Mouse (Mus musculus) heart, adult 2 months (tissue): ENCODE data around the gene Qprt. TPM values are rescaled to one million over a fixed set of nuclear protein-coding genes. Genes with fewer than 3 reads are reported as not detected.
A peak's percentile ranks its signal among the peaks of the same experiment; 100 is the strongest.
"Not testable (repeated sequence)": the region's sequence is repeated elsewhere in the genome, so short reads cannot be mapped to it uniquely, and the experiment has no call there.

ENCODE experiments used
- DNase-seq, 2 experiments: peaks; one replicate each; pipeline ENCODE4 v3.0.0; 2021
- H3K27ac ChIP-seq: fragments of 200-600 bp; 2 replicates; pipeline ENCODE4 v1.8.1; 2022
- H3K27me3 ChIP-seq: fragments of 200-500 bp; 2 replicates; pipeline ENCODE4 v1.6.1; 2012; ENCODE audit warnings: mild to moderate bottlenecking, low read length, inconsistent platforms, mixed read lengths; ENCODE audit not compliant: control insufficient read depth, insufficient read depth
- H3K36me3 ChIP-seq: fragments of 200-500 bp; 2 replicates; pipeline ENCODE4 v1.6.1; 2012; ENCODE audit warnings: low read length, inconsistent platforms; ENCODE audit not compliant: control insufficient read depth, insufficient read depth
- H3K4me1 ChIP-seq: fragments of 200-500 bp; 2 replicates; pipeline ENCODE4 v1.6.1; 2011; ENCODE audit warnings: low read length; ENCODE audit not compliant: control insufficient read depth, insufficient read depth
- H3K4me3 ChIP-seq: fragments of 200-600 bp; 2 replicates; pipeline ENCODE4 v1.8.1; 2022
- H3K79me2 ChIP-seq: fragments of 200-500 bp; replicated peaks from 2 replicates; pipeline ENCODE4 v1.6.1; 2012; ENCODE audit warnings: mild to moderate bottlenecking, inconsistent platforms, low read length, moderate library complexity, mixed read lengths; ENCODE audit not compliant: control insufficient read depth, insufficient read depth
- H3K9ac ChIP-seq: fragments of 200-500 bp; 2 replicates; pipeline ENCODE4 v1.6.1; 2012; ENCODE audit warnings: low read depth, mild to moderate bottlenecking, control low read depth, inconsistent platforms, low read length, mixed read lengths
- CTCF ChIP-seq: fragments of 200-600 bp; IDR thresholded peaks from 2 replicates; pipeline ENCODE4 v1.8.1; 2022; ENCODE audit warnings: antibody characterized with exemption, mild to moderate bottlenecking, moderate library complexity
- EP300 ChIP-seq: fragments of 200-500 bp; IDR thresholded peaks from 2 replicates; pipeline ENCODE4 v1.6.1; 2011; ENCODE audit warnings: low read depth, low read length, control low read depth; ENCODE audit not compliant: insufficient read depth
- POLR2A ChIP-seq: fragments of 200-500 bp; IDR thresholded peaks from 2 replicates; pipeline ENCODE4 v1.6.1; 2011; ENCODE audit warnings: mild to moderate bottlenecking, low read depth, low read length, control low read depth; ENCODE audit not compliant: insufficient read depth
- WGBS: fragments of 180-500 bp; shearing (Covaris S2); methylation state at CpG from one replicate; pipeline ENCODE4 v1.1.7; 2018; 5-methylcytosine and 5-hydroxymethylcytosine counted together
- intact Hi-C: fragments of 180-260 bp; cut with DNase I; formaldehyde crosslinking; loops from one replicate; pipeline ENCODE4 v1.15.1; 2025
- polyA plus RNA-seq: library from polyadenylated mRNA; depleted of rRNA; stranded (reverse); fragments of >200 nt; gene quantifications from 2 replicates; pipeline ENCODE4 v1.2.3, GENCODE M21; 2012
- total RNA-seq, 2 experiments: library from RNA; stranded (reverse); gene quantifications; 2 replicates each; pipeline ENCODE4 v1.2.3; 2021

Qprt gene
- total and polyA plus RNA-seq, 3 experiments: 0.25 TPM; not detected in 2

DNA sequence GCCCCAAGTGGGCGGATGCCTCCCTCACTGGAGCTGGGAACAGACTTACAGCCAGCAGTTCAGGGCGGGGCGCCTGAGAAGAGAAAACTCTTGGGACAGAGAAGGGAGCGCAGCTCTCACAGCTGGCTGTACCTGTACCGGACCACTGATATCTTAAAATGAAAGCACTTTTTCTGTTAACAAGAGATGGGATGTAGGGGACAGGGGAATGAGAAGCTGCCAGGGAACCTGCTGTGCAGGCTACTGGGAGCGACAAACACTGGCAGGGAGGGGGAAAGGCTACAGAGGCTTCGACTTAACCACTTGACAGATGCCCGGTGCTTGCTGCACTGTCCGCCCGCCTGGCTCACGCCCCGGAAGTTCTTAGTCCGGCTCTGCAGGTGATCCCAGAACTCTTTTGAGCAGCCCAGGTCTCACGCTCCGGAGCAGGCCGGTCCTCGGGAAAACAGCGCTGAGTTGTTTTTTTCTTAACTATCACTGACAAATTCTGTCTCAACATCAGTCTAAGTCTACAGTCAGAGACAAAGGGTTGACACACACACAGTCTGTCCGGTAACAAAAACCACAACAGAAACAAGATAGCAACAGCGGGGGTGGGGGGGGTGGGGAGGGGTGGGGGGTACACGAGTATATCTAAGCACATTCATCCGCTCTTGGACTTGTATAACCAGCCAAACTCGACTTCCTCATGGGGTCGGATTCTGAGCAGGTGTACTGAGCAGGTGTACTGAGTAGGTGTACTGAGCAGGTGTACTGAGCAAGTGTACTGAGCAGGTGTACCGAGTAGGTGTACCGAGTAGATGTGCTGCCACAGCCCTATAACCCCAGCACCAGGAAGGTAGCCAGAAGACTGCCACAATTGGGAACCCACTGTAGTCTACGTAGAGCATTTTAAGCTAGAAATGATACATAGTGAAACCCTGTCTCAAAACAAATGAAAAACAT is 32.9 kb downstream of the Qprt start:
- Histone ChIP-seq H3K79me2 (no peaks in the 10 kb centered on the region), H3K4me1 (no peaks in the 10 kb centered on the region), H3K27me3 (no peaks in the 10 kb centered on the region), H3K27ac (no peak overlapping the region), H3K36me3 (no peaks in the 10 kb centered on the region), H3K9ac (no peak overlapping the region), H3K4me3 (no peak overlapping the region)
- intact Hi-C loops: no loop called here
- peak; percentile 39 to 48 for DNase-seq
- WGBS: 24% methylated on average over 27 of the region's 27 CpGs
- no peak for TF ChIP-seq EP300
- no peak for TF ChIP-seq POLR2A
- no peak for TF ChIP-seq CTCF

DNA sequence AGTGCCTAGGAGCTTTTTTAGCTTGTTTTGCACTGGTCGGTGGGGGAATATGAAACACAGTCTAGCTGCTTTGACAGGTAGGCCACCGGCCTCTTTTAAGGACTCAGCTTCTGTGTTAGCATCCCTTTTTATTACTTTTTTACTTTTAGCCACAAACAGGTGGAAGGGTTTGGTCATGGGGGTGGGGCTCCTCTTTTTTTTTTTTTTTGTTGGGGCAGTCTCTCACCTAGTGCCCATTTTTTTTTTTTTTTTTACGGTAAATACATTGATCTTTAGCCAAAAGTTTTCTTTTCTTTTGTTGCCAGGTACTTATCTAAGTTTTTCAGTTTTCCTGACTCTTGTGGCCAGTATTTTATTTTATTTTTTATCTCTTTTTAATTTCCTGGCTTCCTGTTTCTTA is 33.9 kb downstream of the Qprt start:
- 77% methylated on average over 3 of the region's 3 CpGs for WGBS
- no peak for TF ChIP-seq EP300
- DNase-seq: no peak
- no peaks in the 10 kb centered on the region for H3K27me3 ChIP-seq
- no peak overlapping the region for H3K9ac ChIP-seq
- H3K79me2 ChIP-seq: no peaks in the 10 kb centered on the region
- H3K27ac ChIP-seq: no peak overlapping the region
- intact Hi-C loops: no loop called here
- no peaks in the 10 kb centered on the region for H3K36me3 ChIP-seq
- H3K4me1 ChIP-seq: no peaks in the 10 kb centered on the region
- no peak overlapping the region for H3K4me3 ChIP-seq

DNA sequence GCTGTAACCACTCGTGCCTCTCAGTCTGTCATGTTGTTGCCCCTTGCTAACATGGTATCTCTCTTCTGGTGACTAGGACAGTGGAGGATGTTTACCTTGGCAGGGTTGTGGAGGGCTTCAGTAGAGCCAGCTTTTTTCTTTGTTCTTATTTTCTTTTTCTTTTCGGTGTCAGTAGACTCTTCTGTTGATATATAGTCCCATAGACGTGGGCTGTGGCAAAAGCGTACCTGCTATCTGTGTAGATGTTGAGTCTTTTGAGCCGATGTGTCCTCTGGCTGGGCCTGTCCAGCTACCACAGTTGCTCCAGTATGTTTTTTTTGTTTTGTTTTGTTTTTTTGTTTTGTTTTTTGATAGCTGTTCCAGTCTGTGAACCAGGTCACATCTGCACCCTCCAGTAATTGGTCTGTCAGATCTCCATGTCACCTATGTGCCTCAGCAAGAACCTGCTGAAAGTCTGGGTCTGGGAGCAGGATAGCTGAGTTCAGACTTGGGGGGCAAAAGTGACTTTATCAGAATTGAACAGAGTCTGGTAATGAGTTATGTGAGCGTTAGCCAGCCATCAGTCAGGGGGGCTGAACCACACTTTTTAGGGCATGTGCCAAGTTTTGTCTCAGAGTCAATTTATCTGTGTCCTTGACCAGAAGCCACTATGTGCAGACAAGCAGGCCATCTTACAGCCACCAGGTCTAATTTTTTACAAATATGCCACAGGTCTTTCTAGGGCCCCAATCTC is 34.6 kb downstream of the Qprt start, which contains the start of gene Zg16:
TSS of gene Zg16 (minus strand) at position 51 of the 733 bp plus-strand sequence.
- H3K4me3 ChIP-seq, DNase-seq, H3K27me3 ChIP-seq, H3K79me2 ChIP-seq, H3K27ac ChIP-seq, H3K9ac ChIP-seq, H3K36me3 ChIP-seq, H3K4me1 ChIP-seq, intact Hi-C loops: not testable (repeated sequence)
- WGBS: 60% methylated on average over 6 of the region's 6 CpGs

DNA sequence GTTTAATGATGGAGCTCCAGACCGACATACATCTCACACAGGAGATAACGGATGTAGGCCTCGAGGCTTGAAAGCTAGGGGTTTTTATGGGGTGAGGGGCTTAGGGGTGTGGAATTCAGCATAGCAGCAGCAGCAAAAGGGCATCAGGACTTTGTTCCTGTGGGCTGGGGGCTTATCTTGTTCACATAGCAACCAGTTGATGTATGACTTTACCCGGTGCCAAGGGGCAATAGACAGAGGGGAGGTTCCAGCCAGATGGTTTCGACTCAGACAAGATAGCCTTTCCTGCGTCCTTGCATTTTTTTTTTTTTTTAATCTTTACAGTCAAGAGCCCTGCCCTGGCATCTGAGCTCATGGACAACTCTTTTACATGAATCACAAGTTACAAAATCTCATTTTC is 36.3 kb downstream of the Qprt start:
- H3K27ac ChIP-seq, H3K79me2 ChIP-seq, H3K27me3 ChIP-seq, H3K36me3 ChIP-seq, H3K4me1 ChIP-seq, DNase-seq, H3K9ac ChIP-seq, intact Hi-C loops, H3K4me3 ChIP-seq: not testable (repeated sequence)
- 41% methylated on average over 6 of the region's 6 CpGs for WGBS

DNA sequence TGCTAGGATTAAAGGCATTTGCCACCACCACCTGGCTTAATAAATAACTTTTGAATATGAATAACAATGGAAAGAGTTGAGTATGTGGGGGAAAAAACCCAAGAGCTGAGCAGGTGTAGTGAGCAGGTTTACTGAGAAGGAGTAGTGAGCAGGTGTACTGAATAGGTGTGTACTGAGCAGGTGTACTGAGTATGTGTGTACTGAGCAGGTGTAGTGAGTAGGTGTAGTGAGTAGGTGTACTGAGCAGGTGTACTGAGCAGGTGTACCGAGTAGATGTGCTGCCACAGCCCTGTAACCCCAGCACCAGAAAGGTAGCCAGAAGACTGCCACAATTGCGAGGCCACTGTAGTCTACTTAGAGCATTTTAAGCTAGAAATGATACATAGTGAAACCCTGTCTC is 37.2 kb downstream of the Qprt start:
- no peak overlapping the region for H3K27ac ChIP-seq
- no peaks in the 10 kb centered on the region for H3K27me3 ChIP-seq
- no peak for DNase-seq
- no peak overlapping the region for H3K9ac ChIP-seq
- H3K36me3 ChIP-seq: no peaks in the 10 kb centered on the region
- no peaks in the 10 kb centered on the region for H3K79me2 ChIP-seq
- 80% methylated on average over 2 of the region's 2 CpGs for WGBS
- TF ChIP-seq CTCF: no peak
- TF ChIP-seq EP300: no peak
- TF ChIP-seq POLR2A: no peak
- no peaks in the 10 kb centered on the region for H3K4me1 ChIP-seq
- H3K4me3 ChIP-seq: no peak overlapping the region
- intact Hi-C loops: no loop called here

DNA sequence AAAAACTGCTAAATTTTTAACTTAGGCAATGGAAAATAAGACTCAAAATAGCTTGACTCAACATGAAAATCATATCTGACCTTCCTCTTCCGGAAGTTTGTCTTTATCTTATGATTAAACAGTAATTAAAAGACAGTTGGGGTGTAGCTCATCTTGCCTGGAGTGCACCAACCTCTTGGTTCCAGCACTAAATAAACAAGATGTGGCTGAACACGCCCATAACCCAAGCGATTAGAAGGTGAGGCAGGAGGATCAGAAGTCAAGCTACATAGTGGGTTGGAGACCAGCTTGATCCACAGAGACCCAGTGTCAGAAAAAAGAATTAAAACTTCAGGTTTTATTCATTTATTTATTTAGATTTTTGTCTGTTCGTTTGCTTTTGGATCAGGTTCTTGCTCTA is 38.3 kb downstream of the Qprt start:
- H3K27ac ChIP-seq: no peak overlapping the region
- no peaks in the 10 kb centered on the region for H3K36me3 ChIP-seq
- 65% methylated on average over 4 of the region's 4 CpGs for WGBS
- H3K9ac ChIP-seq: no peak overlapping the region
- H3K27me3 ChIP-seq: no peaks in the 10 kb centered on the region
- no peak overlapping the region for H3K4me3 ChIP-seq
- H3K79me2 ChIP-seq: no peaks in the 10 kb centered on the region
- no peak for TF ChIP-seq CTCF
- TF ChIP-seq EP300: no peak
- TF ChIP-seq POLR2A: no peak
- intact Hi-C loops: no loop called here
- H3K4me1 ChIP-seq: no peaks in the 10 kb centered on the region
- DNase-seq: no peak
